Mouse (Mus musculus) midbrain, embryonic 11.5 days (tissue): ENCODE measurements around the gene Vps54. TPM values are rescaled to one million over a fixed set of nuclear protein-coding genes. Genes with fewer than 3 reads are reported as not detected.
A peak's percentile ranks its signal among the peaks of the same experiment; 100 is the strongest.
"Not testable (repeated sequence)": the region's sequence is repeated elsewhere in the genome, so short reads cannot be mapped to it uniquely, and the experiment has no call there.

Experiments used
- ATAC-seq: fragments of 200-750 bp; cut with Nextera tagmentation; 2 replicates; pipeline ENCODE4 v1.8.0; 2017; ENCODE audit warnings: moderate TSS enrichment, moderate library complexity; ENCODE audit not compliant: low FRiP score
- DNase-seq: peaks from one replicate; pipeline ENCODE4 v3.0.0; 2015; ENCODE audit warnings: low spot score; ENCODE audit errors: missing footprints
- H3K27ac ChIP-seq: fragments of 300-500 bp; sonication (generic); 2 replicates; pipeline ENCODE4 v1.5.1; 2014; ENCODE audit warnings: low read depth, low read length
- H3K27me3 ChIP-seq: fragments of 300-500 bp; sonication (generic); 2 replicates; pipeline ENCODE4 v1.6.1; 2014; ENCODE audit warnings: mild to moderate bottlenecking, low read length, moderate library complexity, mixed read lengths; ENCODE audit not compliant: control insufficient read depth, insufficient read depth
- H3K36me3 ChIP-seq: fragments of 300-500 bp; sonication (generic); 2 replicates; pipeline ENCODE4 v1.6.1; 2014; ENCODE audit warnings: mild to moderate bottlenecking, low read length, moderate library complexity, mixed read lengths; ENCODE audit not compliant: control insufficient read depth, insufficient read depth
- H3K4me1 ChIP-seq: fragments of 300-500 bp; sonication (generic); 2 replicates; pipeline ENCODE4 v1.6.1; 2014; ENCODE audit warnings: low read length; ENCODE audit not compliant: control insufficient read depth, insufficient read depth
- H3K4me2 ChIP-seq: fragments of 300-500 bp; sonication (generic); 2 replicates; pipeline ENCODE4 v1.6.1; 2014; ENCODE audit warnings: mild to moderate bottlenecking, moderate library complexity
- H3K4me3 ChIP-seq: fragments of 300-500 bp; sonication (generic); 2 replicates; pipeline ENCODE4 v1.5.1; 2014; ENCODE audit warnings: low read depth, low read length
- H3K9ac ChIP-seq: fragments of 300-500 bp; sonication (generic); 2 replicates; pipeline ENCODE4 v1.6.1; 2014; ENCODE audit warnings: low read length
- H3K9me3 ChIP-seq: fragments of 300-500 bp; sonication (generic); 2 replicates; pipeline ENCODE4 v1.6.1; 2016; ENCODE audit warnings: low read length; ENCODE audit not compliant: control insufficient read depth
- WGBS: fragments of 180-500 bp; shearing (Covaris S2); extraction: QIAGEN DNeasy Blood & Tissue Kit; methylation state at CpG from one replicate; pipeline ENCODE4 v1.1.7; 2014; 5-methylcytosine and 5-hydroxymethylcytosine counted together
- polyA plus RNA-seq: library from polyadenylated mRNA; unstranded; fragments of >200 nt; fragmentation: Nextera tagmentation; extraction: Ambion mirVana; gene quantifications from 2 replicates; pipeline ENCODE4 v1.2.1, GENCODE M21; 2014

Gene Vps54
- polyA plus RNA-seq, 1 experiment from 2014 or later, result 15.0 TPM

DNA sequence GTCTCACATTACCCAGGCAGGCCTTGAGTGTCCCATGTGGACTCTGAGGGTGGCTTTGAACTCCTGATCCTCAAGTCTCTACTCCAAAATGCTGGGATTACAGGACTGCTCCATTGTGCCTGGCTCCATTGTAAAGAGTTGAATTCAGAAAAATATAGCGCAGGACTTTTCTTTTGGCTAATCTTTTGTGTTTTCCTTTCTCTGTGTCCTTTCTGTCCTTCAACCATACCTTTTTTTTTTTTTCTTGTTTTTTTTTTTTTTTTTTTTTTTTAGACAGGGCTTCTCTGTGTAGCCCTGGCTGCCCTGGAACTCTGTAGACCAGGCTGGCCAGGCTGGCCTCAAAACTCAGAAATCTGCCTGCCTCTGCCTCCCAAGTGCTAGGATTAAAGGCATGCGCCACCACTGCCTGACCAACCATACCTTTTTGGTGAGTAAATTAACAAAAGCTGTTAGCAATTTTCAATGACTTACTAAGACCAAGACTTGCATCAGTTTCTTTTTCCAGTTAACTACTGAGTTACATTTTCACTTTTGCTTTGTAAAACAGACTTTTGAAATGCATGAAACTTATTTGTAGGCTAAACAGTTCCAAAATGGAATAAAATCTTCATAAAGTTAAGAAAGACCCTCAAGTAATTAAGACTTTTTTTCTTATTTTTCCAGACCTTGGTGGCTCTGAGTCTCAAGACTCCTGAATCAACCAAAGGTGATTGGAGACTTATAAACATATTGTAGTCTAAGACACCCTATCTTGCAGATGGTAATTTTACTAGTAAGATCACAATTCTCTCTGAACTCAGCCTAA is 1.4 kb upstream of the Vps54 start:
- no peak overlapping the region for H3K27ac ChIP-seq
- no peaks in the 10 kb centered on the region for H3K36me3 ChIP-seq
- H3K9me3 ChIP-seq, result no peaks in the 10 kb centered on the region
- peak overlapping the region; percentile 99; the same call in 1 of the 2 replicates for H3K9ac ChIP-seq
- H3K4me3 ChIP-seq, result 0 out of 2 replicates have a peak overlapping the region, but pooled peaks have one; percentile 91
- peaks cover 7% of the 10 kb centered on the region for H3K4me1 ChIP-seq
- ATAC-seq (no peak), DNase-seq (no peak)
- peak overlapping the region; percentile 41 for H3K4me2 ChIP-seq
- WGBS, result 97% methylated on average over 2 of the region's 2 CpGs
- no peaks in the 10 kb centered on the region for H3K27me3 ChIP-seq

DNA sequence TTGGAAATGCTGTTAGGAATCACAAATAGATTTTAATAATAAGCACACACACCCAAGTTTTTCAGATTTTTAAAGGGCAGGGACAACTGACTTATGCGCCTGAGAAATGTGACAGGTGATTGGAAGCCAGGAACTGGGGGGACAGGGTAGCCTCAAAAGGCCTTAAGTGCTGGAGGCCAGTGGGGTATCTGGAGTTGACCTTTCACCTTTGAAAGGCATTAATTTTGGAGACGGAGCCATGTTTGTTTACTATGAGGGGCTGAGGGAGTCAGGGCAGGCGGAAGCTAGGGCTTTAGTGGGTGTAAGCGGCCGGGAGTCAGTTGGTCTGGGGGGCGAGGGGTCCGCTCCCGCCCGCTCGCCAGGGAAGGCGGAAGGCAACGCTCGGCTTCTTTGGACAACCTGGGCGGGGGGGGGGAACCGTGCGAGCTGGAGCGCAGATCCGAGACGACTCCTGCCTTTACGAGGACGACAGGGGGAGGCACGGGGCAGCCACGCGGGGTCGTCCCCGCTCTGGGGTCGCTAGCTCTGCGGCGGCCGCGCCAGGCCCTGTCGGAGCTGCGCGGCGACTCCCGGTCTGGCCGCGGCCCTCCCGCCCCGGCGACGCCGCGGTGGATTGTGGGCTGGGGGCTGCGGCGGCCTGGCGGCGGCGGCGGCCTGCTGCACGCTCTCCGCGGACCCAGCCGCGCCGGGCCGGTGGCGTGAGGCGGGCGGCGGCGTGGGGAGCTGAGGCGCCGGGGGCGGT is 631 bp upstream of the Vps54 start:
- peak overlapping the region; percentile 95 for H3K27ac ChIP-seq
- H3K36me3 ChIP-seq, result no peaks in the 10 kb centered on the region
- peak overlapping the region; percentile 99 for H3K9ac ChIP-seq
- H3K4me1 ChIP-seq, result peaks cover 7% of the 10 kb centered on the region
- H3K27me3 ChIP-seq, result no peaks in the 10 kb centered on the region
- H3K4me2 ChIP-seq, result peak overlapping the region; percentile 41
- no peaks in the 10 kb centered on the region for H3K9me3 ChIP-seq
- under 1% methylated on average over 41 of the region's 65 CpGs for WGBS
- ATAC-seq, result peak; percentile 92
- peak overlapping the region; percentile 91 for H3K4me3 ChIP-seq
- DNase-seq, result peak; percentile 97

DNA sequence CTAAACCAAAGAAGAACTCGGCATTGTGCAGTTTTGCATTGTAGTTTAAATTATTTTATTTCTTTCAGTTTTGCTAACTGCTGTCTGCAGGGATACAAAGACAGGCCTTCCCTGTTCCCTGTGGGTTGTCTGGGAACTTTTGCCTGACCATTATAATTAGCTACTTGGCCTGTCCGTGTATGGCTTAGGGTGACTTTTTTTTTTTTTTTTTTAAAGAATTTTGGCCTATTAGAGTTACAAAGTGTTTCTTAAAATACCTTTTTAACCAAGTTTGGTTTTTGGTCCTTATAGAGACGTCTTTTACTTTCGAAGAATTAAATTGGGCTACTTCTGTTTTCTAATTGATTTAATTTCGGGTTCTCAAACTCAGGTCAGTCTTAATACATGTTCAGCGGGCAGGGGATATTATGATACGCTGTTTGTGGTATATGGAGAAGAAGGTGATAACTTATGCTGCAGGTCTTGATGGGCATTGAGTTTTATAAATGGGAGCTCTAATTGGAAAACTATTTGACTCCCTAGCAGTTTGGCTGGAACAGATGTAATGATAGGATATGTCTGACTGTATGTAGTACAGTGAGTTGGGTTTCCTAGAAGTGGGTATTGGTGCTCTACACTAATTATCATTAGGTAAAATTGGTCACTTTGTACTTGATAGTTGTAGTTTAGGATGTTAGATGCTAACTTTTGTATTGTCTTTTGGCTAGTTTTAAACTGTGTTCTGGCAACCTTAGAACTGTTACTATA is 855 bp downstream of the Vps54 start:
- H3K9me3 ChIP-seq, result no peaks in the 10 kb centered on the region
- peak overlapping the region; percentile 95 for H3K27ac ChIP-seq
- peaks cover 7% of the 10 kb centered on the region for H3K4me1 ChIP-seq
- peak overlapping the region; percentile 91 for H3K4me3 ChIP-seq
- peak overlapping the region; percentile 99 for H3K9ac ChIP-seq
- DNase-seq (peak; percentile 90), ATAC-seq (no peak)
- H3K27me3 ChIP-seq, result no peaks in the 10 kb centered on the region
- H3K4me2 ChIP-seq, result peak overlapping the region; percentile 41
- WGBS, result 32% methylated on average over 7 of the region's 7 CpGs
- no peaks in the 10 kb centered on the region for H3K36me3 ChIP-seq

DNA sequence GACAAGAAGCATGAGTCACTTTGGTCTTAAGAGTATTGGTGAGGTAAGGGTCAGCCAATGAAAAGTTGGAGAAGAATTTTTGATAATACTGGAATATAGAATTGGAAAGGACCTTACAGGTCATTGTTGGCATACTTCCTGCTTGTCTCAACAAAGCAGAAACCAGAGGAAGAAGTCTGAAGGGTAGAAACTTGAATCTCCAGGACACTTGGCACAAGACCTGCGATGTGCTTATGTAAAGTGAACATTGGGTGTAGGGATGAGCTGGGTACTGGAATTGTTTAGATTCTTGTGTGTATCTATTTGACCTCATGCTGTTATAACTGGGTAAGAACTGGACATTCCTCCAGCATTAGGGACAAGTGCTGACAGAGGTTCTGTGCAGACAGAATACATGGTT is 2.3 kb downstream of the Vps54 start:
- Histone ChIP-seq H3K27me3 (no peaks in the 10 kb centered on the region), H3K4me3 (no peak overlapping the region), H3K4me1 (peaks cover 7% of the 10 kb centered on the region), H3K9me3 (no peaks in the 10 kb centered on the region), H3K27ac (no peak overlapping the region), H3K36me3 (no peaks in the 10 kb centered on the region), H3K4me2 (no peak overlapping the region), H3K9ac (no peak overlapping the region)
- no peak for ATAC-seq
- DNase-seq, result no peak
- WGBS, result 83% methylated on average over 1 of the region's 1 CpGs

DNA sequence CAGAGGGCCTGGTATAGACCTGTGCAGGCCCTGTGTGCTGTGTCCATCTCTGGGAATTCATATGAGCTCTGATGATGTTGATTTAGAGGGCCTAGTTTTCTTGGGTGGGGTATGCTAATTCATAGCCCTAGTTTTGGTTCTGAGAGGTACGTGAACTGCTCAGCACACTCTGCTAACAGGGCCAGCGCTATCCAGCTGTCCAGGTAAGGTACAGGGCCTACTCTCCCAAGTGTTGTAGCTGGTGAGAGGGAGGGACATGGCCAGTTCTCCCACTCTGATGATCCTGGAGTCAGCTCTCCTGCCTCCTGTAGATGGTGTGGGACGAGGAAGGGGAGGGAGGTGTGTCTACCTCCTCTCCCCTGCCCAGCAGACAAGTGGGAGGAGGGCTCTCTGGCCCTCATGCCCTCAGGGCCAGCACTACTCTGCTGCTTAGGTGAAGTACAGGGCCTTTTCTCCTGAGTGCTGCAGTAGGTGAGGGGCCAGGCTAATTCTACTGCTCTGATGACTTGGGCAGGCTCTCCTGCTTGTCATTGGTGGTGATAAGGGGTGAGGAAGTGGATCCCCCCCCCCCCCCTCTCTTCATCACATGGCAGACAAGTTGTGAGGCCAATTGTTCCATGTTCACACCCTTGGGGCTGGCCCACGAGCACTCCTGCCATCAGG is 8.3 kb downstream of the Vps54 start:
- H3K4me2 ChIP-seq, result no peak overlapping the region
- no peak overlapping the region for H3K4me3 ChIP-seq
- no peaks in the 10 kb centered on the region for H3K9me3 ChIP-seq
- H3K27ac ChIP-seq, result no peak overlapping the region
- 85% methylated on average over 4 of the region's 4 CpGs for WGBS
- no peaks in the 10 kb centered on the region for H3K27me3 ChIP-seq
- no peak overlapping the region for H3K9ac ChIP-seq
- no peaks in the 10 kb centered on the region for H3K4me1 ChIP-seq
- ATAC-seq (no peak), DNase-seq (no peak)
- H3K36me3 ChIP-seq, result no peaks in the 10 kb centered on the region

DNA sequence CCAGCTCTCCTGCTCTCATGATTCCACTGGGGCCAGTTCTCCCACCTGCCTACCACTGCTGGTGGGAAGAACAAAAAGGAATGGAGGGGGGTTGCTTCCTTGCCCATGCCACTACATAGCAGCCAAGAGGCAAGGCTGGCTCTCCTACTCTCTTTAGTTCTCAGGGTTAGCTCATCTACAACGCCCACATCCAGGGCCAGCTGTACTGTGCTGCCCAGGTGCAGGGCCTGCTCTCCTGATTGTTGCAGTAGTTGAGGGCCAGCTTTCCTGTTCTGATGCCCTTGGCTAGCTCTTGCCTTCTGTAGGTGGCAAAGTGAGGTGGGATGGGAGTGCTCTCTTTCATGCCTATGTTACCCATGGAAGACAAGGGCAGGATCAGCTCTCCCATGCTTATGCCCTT is 8.9 kb downstream of the Vps54 start:
- 100% methylated on average over 1 of the region's 1 CpGs for WGBS
- Histone ChIP-seq H3K27me3 (no peaks in the 10 kb centered on the region), H3K4me3 (no peak overlapping the region), H3K36me3 (no peaks in the 10 kb centered on the region), H3K9ac (no peak overlapping the region), H3K9me3 (no peaks in the 10 kb centered on the region), H3K4me1 (no peaks in the 10 kb centered on the region), H3K4me2 (no peak overlapping the region), H3K27ac (no peak overlapping the region)
- DNase-seq (no peak), ATAC-seq (no peak)

DNA sequence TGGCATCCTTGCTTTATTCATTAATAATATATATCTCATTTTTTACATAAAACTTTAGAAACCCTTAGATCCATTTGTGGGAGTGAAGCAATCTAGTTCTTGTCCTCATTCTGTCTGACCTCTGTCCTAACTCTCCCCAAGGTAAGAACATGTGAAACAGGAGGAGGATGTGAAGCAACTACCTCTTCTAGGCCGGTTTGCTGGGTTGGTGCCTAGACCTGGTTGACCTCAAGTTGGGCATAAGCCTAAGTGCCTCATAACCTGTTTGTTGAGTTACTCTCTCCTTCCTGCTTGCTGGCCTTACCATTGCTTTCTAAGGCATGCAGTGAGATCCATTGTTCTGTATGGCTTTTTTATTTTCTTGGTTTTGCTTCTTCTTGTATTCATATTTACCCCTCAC is 11.3 kb downstream of the Vps54 start:
- H3K27me3 ChIP-seq, result no peaks in the 10 kb centered on the region
- H3K27ac ChIP-seq, result no peak overlapping the region
- no peak overlapping the region for H3K9ac ChIP-seq
- no peaks in the 10 kb centered on the region for H3K4me1 ChIP-seq
- H3K4me3 ChIP-seq, result no peak overlapping the region
- H3K9me3 ChIP-seq, result no peaks in the 10 kb centered on the region
- H3K4me2 ChIP-seq, result no peak overlapping the region
- 100% methylated on average over 1 of the region's 1 CpGs for WGBS
- DNase-seq (no peak), ATAC-seq (no peak)
- H3K36me3 ChIP-seq, result no peaks in the 10 kb centered on the region

DNA sequence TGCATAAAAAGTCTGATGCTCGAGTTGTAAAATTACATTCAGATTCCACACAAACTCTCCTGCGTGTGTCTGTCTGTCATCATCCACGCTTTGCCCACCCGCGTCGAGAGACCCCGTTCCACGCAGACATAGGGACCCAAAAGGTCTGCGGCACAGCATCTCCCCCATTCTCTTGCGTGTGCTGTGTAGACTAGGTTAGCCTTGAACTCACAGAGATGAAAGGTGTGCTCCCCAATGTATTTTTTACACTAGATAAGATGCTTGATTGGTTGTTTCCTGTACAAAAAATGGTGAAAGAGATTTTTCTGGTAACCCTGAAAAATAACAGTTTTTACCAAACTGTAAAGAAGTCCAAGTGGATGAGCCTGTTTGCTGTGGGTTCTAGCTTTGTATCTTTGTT is 19.5 kb downstream of the Vps54 start:
- not testable (repeated sequence) for H3K27me3 ChIP-seq, H3K36me3 ChIP-seq, H3K27ac ChIP-seq, ATAC-seq, H3K9ac ChIP-seq, H3K9me3 ChIP-seq, H3K4me2 ChIP-seq, DNase-seq, H3K4me1 ChIP-seq, H3K4me3 ChIP-seq
- WGBS, result 98% methylated on average over 10 of the region's 10 CpGs
